Mouse (Mus musculus) liver, postnatal 0 days (tissue): ENCODE measurements at regions not wholly inside any gene's neighbourhood (a gene's known extent, or its start where the extent isn't known, plus 50 kb on each side); places are given as distances from the start of the nearest gene placed in this dataset.
"Not testable (repeated sequence)": the region's sequence is repeated elsewhere in the genome, so short reads cannot be mapped to it uniquely, and the experiment has no call there.

Experiments used
- ATAC-seq: fragments of 200-750 bp; cut with Nextera tagmentation; 2 replicates; pipeline ENCODE4 v1.8.0; 2017; ENCODE audit warnings: mild to moderate bottlenecking, moderate library complexity
- DNase-seq: peaks from one replicate; pipeline ENCODE4 v3.0.0-alpha.2; 2016
- H3K27ac ChIP-seq: fragments of 300-500 bp; sonication (generic); 2 replicates; pipeline ENCODE4 v1.5.1; 2014; ENCODE audit warnings: antibody characterized with exemption, moderate library complexity, mild to moderate bottlenecking, low read depth
- H3K27me3 ChIP-seq: fragments of 300-500 bp; sonication (generic); 2 replicates; pipeline ENCODE4 v1.6.1; 2014; ENCODE audit warnings: low read length, control low read depth, mixed read lengths; ENCODE audit not compliant: insufficient read depth
- H3K36me3 ChIP-seq: fragments of 300-500 bp; sonication (generic); replicated peaks from 2 replicates; pipeline ENCODE4 v1.6.1; 2014; ENCODE audit warnings: mild to moderate bottlenecking, control low read depth, low read length, moderate library complexity, mixed read lengths; ENCODE audit not compliant: insufficient read depth
- H3K4me1 ChIP-seq: fragments of 300-500 bp; sonication (generic); 2 replicates; pipeline ENCODE4 v1.6.1; 2014; ENCODE audit warnings: antibody characterized with exemption, mild to moderate bottlenecking, control low read depth; ENCODE audit not compliant: insufficient read depth
- H3K4me2 ChIP-seq: fragments of 300-500 bp; sonication (generic); 2 replicates; pipeline ENCODE4 v1.6.1; 2014; ENCODE audit warnings: low read depth, mild to moderate bottlenecking, low read length, moderate library complexity, mixed read lengths
- H3K4me3 ChIP-seq: fragments of 300-500 bp; sonication (generic); 2 replicates; pipeline ENCODE4 v1.5.1; 2014; ENCODE audit warnings: low read depth, low read length
- H3K9ac ChIP-seq: fragments of 300-500 bp; sonication (generic); replicated peaks from 2 replicates; pipeline ENCODE4 v1.6.1; 2014; ENCODE audit warnings: mild to moderate bottlenecking, moderate library complexity
- H3K9me3 ChIP-seq: fragments of 300-500 bp; sonication (generic); 2 replicates; pipeline ENCODE4 v1.6.1; 2016; ENCODE audit warnings: mild to moderate bottlenecking, control low read depth, low read length, mixed read lengths
- CTCF ChIP-seq: sonication (generic); IDR thresholded peaks from 2 replicates; pipeline ENCODE4 v1.5.1; 2016; ENCODE audit warnings: antibody characterized with exemption, low read depth
- EP300 ChIP-seq: IDR thresholded peaks from 2 replicates; pipeline ENCODE4 v1.6.1; 2016; ENCODE audit warnings: antibody characterized with exemption, low read depth, mild to moderate bottlenecking
- WGBS: fragments of 180-500 bp; shearing (Covaris S2); extraction: QIAGEN DNeasy Blood & Tissue Kit; methylation state at CpG from one replicate; pipeline ENCODE4 v1.1.7; 2014; ENCODE audit not compliant: insufficient replicate concordance; 5-methylcytosine and 5-hydroxymethylcytosine counted together

DNA sequence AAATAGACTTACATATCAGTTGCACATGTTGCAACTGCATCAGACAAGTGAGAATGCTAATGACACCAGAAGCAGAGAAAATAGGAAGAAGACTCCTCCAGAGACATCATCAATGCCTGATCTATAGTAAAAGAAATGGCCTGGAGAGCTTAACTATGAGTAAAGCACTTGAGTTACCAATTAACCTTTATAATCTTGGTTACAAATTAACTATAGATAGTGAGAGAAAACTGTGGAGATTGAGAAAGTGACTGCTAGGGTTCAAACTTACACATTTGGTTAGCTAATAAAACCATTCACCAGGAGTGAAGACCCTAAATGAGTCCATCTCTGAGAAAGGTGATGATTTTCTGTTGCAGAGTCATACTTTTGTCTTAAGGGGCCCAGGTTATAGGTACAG, 307.4 kb downstream of the Phex start:
- H3K27ac ChIP-seq = no peak overlapping the region
- no peaks in the 10 kb centered on the region for H3K9me3 ChIP-seq
- TF ChIP-seq CTCF = no peak
- ATAC-seq = no peak
- no peak overlapping the region for H3K9ac ChIP-seq
- H3K4me3 ChIP-seq = no peak overlapping the region
- no peaks in the 10 kb centered on the region for H3K4me1 ChIP-seq
- H3K27me3 ChIP-seq = no peaks in the 10 kb centered on the region
- no peak for DNase-seq
- H3K36me3 ChIP-seq = no peaks in the 10 kb centered on the region
- H3K4me2 ChIP-seq = no peak overlapping the region

DNA sequence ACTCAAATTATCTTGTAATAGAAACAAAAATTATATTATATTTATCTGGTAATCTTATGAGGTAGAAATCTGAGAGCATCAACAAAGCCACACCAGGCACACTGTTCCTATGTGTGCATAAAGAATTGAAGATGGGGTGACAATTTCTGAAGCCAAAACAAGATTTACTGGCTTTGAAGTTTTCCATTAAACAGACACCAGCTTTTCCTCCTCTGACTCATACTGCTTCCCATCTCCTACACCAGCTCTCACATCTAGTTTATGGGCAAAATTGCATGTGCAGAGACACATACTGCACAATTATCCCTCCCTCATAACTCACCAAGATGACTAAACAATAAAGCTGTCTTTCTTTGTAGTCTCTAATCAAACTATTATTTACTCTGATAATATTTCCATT, 335.1 kb downstream of the Phex start:
- TF ChIP-seq CTCF (no peak), EP300 (no peak)
- H3K9me3 ChIP-seq = no peaks in the 10 kb centered on the region

DNA sequence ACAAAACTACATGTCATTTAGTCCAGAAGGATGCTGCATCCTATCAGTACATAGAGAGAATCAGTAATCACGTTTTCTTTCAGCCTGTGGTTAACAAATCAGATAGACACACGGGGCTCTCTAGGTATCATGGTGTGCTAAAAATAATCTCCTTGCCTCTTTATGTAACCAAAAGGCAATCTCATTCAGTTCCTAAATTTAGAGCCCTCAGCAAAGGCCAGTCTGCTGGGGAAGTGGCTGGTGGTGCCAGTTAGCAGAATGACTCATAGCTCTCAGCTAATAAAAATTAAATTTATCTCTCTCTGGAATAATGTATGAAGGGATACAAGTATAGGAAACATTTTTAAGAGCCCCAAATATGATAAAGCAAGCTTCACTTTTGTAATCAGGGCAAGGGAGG, 335.5 kb downstream of the Phex start:
- H3K4me3 ChIP-seq = no peak overlapping the region
- no peak for ATAC-seq
- no peaks in the 10 kb centered on the region for H3K9me3 ChIP-seq
- H3K4me1 ChIP-seq = no peaks in the 10 kb centered on the region
- 21% methylated on average over 2 of the region's 2 CpGs for WGBS
- no peak overlapping the region for H3K27ac ChIP-seq
- DNase-seq = no peak
- H3K4me2 ChIP-seq = no peak overlapping the region
- H3K9ac ChIP-seq = no peak overlapping the region
- no peak for TF ChIP-seq CTCF
- no peak for TF ChIP-seq EP300
- no peaks in the 10 kb centered on the region for H3K27me3 ChIP-seq
- no peaks in the 10 kb centered on the region for H3K36me3 ChIP-seq

More for the DNA sequence above, 335.1 kb downstream of the Phex start:
- DNase-seq = no peak
- Histone ChIP-seq H3K4me2 (no peak overlapping the region), H3K27ac (no peak overlapping the region), H3K36me3 (no peaks in the 10 kb centered on the region), H3K27me3 (no peaks in the 10 kb centered on the region), H3K4me3 (no peak overlapping the region), H3K4me1 (no peaks in the 10 kb centered on the region), H3K9ac (no peak overlapping the region)
- ATAC-seq = no peak

DNA sequence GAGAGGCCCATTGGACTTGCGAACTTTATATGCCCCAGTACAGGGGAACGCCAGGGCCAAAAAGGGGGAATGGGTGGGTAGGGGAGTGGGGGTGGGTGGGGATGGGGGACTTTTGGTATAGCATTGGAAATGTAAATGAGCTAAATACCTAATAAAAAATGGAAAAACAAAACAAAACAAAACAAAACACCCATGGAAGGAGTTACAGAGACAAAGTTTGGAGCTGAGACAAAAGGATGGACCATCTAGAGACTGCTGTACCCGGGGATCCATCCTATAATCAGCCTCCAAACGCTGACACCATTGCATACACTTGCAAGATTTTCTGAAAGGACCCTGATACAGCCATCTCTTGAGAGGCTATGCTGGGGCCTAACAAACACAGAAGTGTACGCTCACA, 337.1 kb downstream of the Phex start:
- H3K9ac ChIP-seq, H3K9me3 ChIP-seq, H3K4me1 ChIP-seq, H3K36me3 ChIP-seq, DNase-seq, ATAC-seq, H3K27ac ChIP-seq, H3K4me3 ChIP-seq, H3K4me2 ChIP-seq, H3K27me3 ChIP-seq: not testable (repeated sequence)
- 73% methylated on average over 4 of the region's 5 CpGs for WGBS

DNA sequence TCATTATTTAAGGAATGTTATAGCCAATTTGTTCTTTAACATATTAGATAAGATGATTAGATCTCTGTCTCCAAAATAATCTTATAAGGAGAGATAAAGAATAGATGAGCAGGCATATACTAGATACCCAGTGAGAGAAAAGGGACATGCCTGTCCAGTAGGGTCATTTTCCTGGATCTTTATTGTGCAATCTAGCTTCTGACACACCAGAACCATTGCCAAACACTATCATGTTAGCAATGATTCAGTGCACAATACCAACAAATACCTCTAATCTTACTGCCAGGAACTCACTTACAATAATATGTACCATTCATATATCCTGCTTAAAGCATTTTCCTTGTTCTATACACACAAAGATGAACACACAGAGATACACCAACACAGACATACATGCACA, 338.9 kb downstream of the Phex start:
- no peak overlapping the region for H3K4me2 ChIP-seq

DNA sequence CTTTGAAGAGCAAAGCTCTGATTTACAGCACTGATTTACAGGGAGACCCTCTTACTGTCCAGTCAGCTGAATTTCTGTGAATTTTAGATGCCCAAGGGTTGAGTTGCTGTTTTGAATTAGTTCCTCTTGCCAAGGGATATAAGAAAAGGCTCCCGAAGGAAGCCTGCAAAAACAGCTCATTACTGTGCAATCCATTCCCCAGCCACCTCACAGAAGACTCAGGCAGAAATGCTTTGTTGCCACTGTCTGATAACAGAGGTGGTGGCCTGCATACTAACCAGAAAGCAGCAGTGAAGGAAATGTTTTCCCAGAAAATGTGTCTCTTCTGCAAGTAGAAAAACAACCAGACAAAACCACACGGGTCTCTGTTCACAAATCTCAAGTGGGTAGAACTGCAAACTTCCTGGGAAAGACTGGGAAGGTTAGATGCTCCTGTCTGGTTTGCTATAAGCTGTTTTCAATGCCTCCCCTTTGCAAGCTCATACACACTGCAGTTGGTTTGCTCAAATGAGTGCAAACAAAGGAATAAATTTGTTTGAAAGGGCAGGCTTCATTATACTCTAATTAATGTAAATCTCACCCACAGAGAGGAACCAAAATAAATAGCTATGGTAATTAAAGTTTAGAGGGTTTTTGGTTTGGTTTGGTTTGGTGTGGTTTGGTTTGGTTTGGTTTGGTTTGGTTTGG, 363.3 kb downstream of the Phex start:
- TF ChIP-seq CTCF (no peak), EP300 (no peak)
- no peaks in the 10 kb centered on the region for H3K27me3 ChIP-seq
- no peak overlapping the region for H3K4me3 ChIP-seq
- H3K4me1 ChIP-seq = no peaks in the 10 kb centered on the region
- DNase-seq (no peak), ATAC-seq (no peak)
- H3K9me3 ChIP-seq = no peaks in the 10 kb centered on the region
- H3K27ac ChIP-seq = no peak overlapping the region
- no peaks in the 10 kb centered on the region for H3K36me3 ChIP-seq
- no peak overlapping the region for H3K4me2 ChIP-seq
- H3K9ac ChIP-seq = no peak overlapping the region
- 28% methylated on average over 2 of the region's 2 CpGs for WGBS

More for the DNA sequence above, 338.9 kb downstream of the Phex start:
- no peaks in the 10 kb centered on the region for H3K4me1 ChIP-seq
- no peak for TF ChIP-seq CTCF
- TF ChIP-seq EP300 = no peak
- DNase-seq (no peak), ATAC-seq (no peak)
- no peak overlapping the region for H3K4me3 ChIP-seq
- H3K9ac ChIP-seq = no peak overlapping the region
- H3K27me3 ChIP-seq = no peaks in the 10 kb centered on the region
- H3K36me3 ChIP-seq = no peaks in the 10 kb centered on the region
- no peak overlapping the region for H3K27ac ChIP-seq
- no peaks in the 10 kb centered on the region for H3K9me3 ChIP-seq

DNA sequence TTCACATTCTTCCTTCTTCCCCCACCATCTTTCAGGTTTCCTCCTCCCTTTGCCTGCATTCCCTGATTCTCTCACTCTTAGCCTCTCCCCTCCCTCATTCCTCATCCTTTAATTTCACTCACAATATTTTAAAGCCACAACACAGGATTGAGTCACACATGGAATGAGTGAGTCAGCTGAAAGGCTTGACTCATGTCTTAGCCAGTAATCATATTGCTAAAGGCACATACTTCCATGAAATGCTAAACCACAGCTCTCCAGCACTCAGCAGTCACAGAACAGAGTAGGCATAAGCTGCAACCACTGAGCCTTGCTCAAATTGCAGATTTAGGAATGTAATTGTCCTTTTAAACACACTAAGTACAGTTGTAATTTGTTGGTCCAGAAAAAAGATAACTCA, 386.2 kb downstream of the Phex start:
- H3K36me3 ChIP-seq = no peaks in the 10 kb centered on the region
- no peak overlapping the region for H3K4me3 ChIP-seq
- H3K27ac ChIP-seq = no peak overlapping the region
- no peak overlapping the region for H3K4me2 ChIP-seq
- no peak overlapping the region for H3K9ac ChIP-seq
- no peaks in the 10 kb centered on the region for H3K9me3 ChIP-seq
- H3K4me1 ChIP-seq = no peaks in the 10 kb centered on the region
- DNase-seq (no peak), ATAC-seq (no peak)
- H3K27me3 ChIP-seq = no peaks in the 10 kb centered on the region
- TF ChIP-seq EP300 = no peak
- no peak for TF ChIP-seq CTCF
